Mouse (Mus musculus) ovary, postnatal 14 days (tissue): ENCODE data around the gene Tmem190.
"Not testable (repeated sequence)": the region's sequence is repeated elsewhere in the genome, so short reads cannot be mapped to it uniquely, and the experiment has no call there.

Experiments used
- DNase-seq: peaks from one replicate; pipeline ENCODE4 v3.0.0; 2022; ENCODE audit warnings: low spot score

The Tmem190 gene

DNA sequence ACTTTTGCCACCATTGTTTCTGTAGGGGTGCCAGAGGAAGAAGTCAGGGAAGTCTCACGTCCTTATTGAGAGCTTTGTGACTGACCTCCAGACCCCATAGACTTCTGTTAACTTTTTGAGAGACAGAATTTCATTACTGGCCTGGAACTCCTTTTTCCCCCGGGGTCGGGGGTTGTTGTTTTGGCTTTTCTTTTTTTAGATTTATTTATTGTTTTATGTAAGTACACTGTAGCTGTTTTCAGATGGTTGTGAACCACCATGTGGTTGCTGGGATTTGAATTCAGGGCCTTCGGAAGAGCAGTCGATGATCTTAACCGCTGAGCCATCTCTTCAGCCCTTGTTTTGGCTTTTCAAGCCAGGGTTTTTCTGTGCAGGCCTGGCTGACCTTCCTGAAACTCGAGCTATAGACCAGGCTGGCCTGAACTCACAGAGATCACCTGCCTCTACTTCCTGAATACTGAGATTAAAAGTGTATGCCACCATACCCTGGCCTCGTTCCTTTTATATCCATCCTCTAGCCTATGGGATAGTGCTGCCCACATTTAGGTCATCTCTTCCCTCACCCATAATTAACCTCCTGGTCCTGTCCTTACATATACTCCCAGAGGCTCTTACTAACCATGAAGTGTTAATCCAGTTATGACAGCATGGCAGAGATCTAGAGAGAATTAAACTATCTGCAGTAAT lies 30.5 kb downstream of the Tmem190 start:
- no peak for DNase-seq

DNA sequence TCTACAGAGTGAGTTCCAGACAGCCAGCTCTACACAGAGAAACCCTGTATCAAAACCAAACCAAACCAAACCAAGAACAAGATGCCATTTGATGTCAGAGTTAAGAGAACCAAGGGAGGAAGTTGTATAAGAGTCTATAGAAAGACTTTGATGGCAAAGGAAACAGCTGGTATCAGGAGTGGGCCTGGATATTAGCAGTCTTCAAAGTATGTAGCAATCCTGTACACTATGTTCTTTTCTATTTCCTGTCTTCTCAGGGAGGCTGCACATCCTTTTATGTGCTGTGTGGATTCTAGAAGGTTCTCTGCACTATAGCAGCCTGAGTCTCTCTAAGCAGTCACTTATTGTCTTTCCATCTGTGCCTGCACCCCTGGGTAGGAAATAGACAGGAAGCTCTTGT lies 33.8 kb downstream of the Tmem190 start:
- DNase-seq = no peak

DNA sequence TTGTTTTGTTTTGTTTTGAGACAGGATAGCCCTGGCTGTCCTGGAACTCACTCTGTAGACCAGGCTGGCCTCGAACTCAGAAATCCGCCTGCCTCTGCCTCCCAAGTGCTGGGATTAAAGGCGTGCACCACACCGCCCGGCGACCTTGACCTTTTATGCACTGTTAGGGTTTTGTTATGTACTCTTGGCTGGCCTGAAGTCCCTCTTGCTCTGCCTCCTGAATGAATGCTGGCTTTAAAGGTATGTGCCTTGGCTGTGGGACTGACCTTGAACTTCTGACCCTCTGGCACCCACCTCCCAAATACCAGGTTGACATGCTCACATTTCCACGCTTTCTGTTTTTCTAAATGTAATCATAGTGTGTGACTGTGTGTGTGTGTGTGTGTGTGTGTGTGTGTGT lies 38.2 kb downstream of the Tmem190 start:
- DNase-seq = not testable (repeated sequence)

DNA sequence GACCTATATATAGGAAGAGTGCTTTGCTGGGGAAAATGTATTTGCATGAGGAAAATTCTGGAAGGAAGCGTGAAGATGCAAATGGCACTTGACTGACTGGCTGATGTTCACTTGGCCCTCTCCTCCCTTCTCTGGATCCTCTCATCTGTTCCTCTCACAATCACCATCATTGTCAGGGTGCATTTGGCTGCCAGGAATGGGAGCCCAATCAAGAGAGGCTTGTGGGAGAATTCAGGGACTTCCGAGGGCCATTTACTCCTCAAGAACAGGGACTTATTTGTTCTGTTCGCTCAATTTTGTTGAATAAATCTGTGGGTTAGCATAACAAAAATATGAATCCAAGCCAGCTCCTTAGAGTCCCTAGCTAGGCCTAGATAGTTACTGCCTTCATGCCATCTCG lies 39.0 kb downstream of the Tmem190 start:
- DNase-seq = no peak

DNA sequence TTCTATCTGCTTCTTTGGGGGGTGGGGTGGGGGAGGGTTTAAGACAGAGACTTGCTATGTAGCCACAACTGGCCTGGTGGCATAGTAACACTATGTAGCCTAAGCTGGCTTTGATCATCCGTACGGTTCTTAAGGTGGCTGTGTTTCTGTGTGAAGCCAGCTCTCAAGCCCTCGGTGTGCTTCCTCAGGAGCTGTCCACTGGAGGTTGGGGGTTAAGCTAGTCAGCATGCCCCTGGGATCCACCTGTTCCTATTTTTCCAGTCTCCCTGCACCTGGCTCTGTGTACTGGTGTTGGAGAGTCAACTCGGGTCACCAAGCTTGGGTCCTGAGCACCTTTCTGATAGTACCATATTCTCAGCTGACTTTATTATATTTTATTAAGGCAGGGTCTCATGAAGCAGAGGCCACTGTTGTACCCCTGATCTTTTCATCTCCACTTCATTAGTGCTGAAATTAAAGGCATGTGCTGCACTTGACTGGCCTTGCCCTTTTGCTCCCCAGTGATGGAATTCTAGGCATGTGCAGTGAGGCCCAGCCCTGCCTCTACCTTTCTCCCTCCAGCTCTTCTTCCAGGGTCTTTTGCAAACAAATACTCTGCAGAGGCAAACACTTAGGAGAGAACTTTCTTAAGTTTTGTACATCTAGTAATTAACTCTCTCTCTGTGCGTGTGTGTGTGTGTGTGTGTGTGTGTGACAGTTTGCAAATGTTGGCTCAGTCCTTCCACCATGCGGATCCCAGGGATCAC lies 39.6 kb downstream of the Tmem190 start:
- no peak for DNase-seq

DNA sequence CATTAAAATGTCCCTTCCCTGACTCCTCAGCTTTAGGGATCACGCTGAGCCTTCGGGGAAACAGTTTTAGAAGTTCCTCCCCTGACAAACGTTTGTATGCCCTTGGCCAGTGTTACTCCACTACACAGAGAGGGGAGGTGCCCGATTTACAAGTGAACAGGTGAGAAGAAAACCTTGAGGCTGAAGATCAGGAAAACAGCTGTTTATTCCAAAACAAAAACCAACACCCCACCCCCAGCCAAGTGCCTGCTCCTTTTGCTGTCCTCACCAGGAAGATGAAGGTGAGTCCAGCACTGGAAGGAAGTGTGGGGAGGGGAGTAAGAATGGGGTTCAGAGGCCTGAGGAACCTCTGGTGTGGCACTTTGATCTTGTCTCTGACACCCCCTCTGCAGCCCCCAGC lies 42.6 kb downstream of the Tmem190 start:
- DNase-seq = no peak

DNA sequence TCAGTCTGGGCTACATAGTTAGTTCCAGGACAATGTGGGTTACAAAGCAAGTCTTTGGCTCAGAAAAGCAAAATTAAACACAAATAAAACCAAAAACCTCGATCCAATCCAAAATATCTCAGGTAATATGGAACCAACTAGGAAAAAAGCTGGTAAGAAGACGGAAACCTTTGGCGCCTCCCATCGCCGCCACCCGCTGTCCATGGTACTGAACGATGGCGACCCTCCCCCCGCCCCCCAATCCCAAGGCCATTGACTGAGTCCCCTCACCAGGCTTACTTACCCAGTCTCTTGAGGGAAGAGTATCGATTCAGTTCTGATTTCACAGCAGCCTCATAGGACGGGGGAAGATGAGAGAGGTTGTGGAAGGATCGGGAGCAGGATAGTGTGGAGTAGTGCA lies 47.7 kb downstream of the Tmem190 start:
- DNase-seq = no peak
